Mouse (Mus musculus): ENCODE measurements around the gene Gm49394.

DNA sequence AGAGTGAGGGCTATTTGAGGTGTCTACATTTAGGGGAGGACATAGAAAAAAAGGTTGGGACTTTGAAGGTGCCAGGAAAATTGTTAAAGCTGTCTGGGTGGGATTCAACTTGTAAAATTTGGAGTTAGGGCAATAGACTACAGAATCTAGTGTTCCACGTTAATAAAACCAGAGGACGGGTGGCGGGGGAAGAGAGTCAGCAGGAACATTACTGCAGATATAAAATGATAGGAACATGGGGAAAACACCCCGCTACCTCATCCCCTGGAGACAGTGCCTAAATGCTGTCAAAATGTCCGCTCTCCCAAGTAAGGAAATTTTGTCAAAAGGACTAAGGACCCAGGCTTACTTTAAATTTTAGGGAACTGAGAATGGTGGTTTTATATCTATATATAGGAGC lies 6.6 kb downstream of the Gm49394 start:
- no peak for TF ChIP-seq TAL1 (IDR thresholded peaks at IDR 0.05; ENCODE audit: low read length)
- TF ChIP-seq GATA1 (IDR thresholded peaks at IDR 0.05; ENCODE audit: low read length) = no peak
